Mouse (Mus musculus) lung, adult 2 months (tissue): Measurements from ENCODE around the gene Slc10a7.

Source experiments
- CTCF ChIP-seq: fragments of 200-500 bp; IDR thresholded peaks from 2 replicates; pipeline ENCODE4 v1.5.1; 2011; ENCODE audit warnings: mild to moderate bottlenecking, low read length, control low read depth; ENCODE audit not compliant: insufficient read depth
- POLR2A ChIP-seq: fragments of 200-500 bp; IDR thresholded peaks from 2 replicates; pipeline ENCODE4 v1.6.1; 2011; ENCODE audit warnings: low read depth, mild to moderate bottlenecking, control low read depth, low read length, borderline replicate concordance; ENCODE audit errors: extremely low read depth

DNA sequence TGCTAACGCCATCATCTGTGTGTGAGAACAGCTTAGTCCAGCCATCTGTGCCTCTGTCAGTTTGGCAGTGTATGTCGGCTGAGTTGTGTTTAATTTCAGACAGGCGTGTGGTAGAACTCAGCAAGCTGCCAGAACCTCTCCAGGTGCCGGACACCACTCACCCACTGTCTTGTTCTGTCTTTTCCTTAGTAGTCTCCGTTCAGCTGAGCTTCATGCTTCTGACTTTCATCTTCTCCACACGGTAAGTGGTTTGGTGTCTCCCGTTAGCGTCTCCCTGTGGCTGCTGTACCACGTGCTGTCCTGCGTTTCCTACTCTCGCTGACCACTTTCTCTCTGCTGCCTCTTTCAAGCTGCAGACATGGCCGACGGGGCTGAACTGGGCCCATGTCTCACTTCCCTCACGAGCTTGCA lies 189.2 kb downstream of the Slc10a7 start:
- no peak for TF ChIP-seq CTCF
- no peak for TF ChIP-seq POLR2A
